Mouse (Mus musculus): ENCODE results near the gene Tnfaip6.

GRCm38 (mm10) chr2:52039083-52039801, 1.4 kb downstream of the Tnfaip6 start:
- no peak for TF ChIP-seq CTCF (IDR thresholded peaks at IDR 0.05; ENCODE audit: insufficient read depth, low read depth, low read length)
- no peak for TF ChIP-seq POLR2A (IDR thresholded peaks at IDR 0.05; ENCODE audit: insufficient read depth, low read depth, low read length)
